Mouse (Mus musculus) heart, adult 18-20 months (tissue): Measurements from ENCODE around the gene Vamp3. TPM values are rescaled to one million over a fixed set of nuclear protein-coding genes. Genes with fewer than 3 reads are reported as not detected.

Experiments
- DNase-seq, 2 experiments: peaks; one replicate each; pipeline ENCODE4 v3.0.0; 2021 to 2022; ENCODE audit warnings: mixed read lengths in 1 of 2
- long read RNA-seq, 2 experiments: library from polyadenylated mRNA; stranded (forward); transcript quantifications; one replicate each; pipeline ENCODE4 v2.0.0; 2021
- total RNA-seq, 2 experiments: library from RNA; stranded (reverse); gene quantifications; 2 replicates each; pipeline ENCODE4 v1.2.3; 2021

Vamp3 gene
- 10 to 100 TPM; 53.4 to 62.2 TPM for total RNA-seq
- long read RNA-seq, experiment 1, transcript Vamp3-201 (5 exons, 2,120 nt), result major isoform, 54 of 69 reads
- long read RNA-seq, experiment 1, partial matches to known transcripts, result 1 of 69 reads
- long read RNA-seq, experiment 1, other reads (novel, unspliced or antisense), result 14 of 69 reads
- long read RNA-seq, experiment 2, transcript Vamp3-201 (5 exons, 2,120 nt), result major isoform, 19 of 31 reads
- long read RNA-seq, experiment 2, partial matches to known transcripts, result 0 of 31 reads
- long read RNA-seq, experiment 2, other reads (novel, unspliced or antisense), result 12 of 31 reads

- DNase-seq, result peak; percentile 98 to 99
Observed at GRCm38 (mm10) chr4:151057347-151058321, at the start of gene Vamp3. Vamp3 (minus strand) TSS chr4:151057963.

GRCm38 (mm10) chr4:151106468-151106867 lies 48.7 kb upstream of the Vamp3 start:
- no peak for DNase-seq

- DNase-seq, result no peak
Observed at GRCm38 (mm10) chr4:151105886-151106285, 48.1 kb upstream of the Vamp3 start.

- DNase-seq, result no peak
Observed at GRCm38 (mm10) chr4:151104147-151104546, 46.4 kb upstream of the Vamp3 start.

- DNase-seq, result no peak
Observed at GRCm38 (mm10) chr4:151103646-151104045, 45.9 kb upstream of the Vamp3 start.

- peak in 1 of 2 experiments; percentile 71 for DNase-seq
Observed at GRCm38 (mm10) chr4:151097104-151097438, 39.3 kb upstream of the Vamp3 start.

- DNase-seq, result peak; percentile 65 to 77
Observed at GRCm38 (mm10) chr4:151096334-151097103, 38.8 kb upstream of the Vamp3 start.

- DNase-seq, result peak in 1 of 2 experiments; percentile 52
Observed at GRCm38 (mm10) chr4:151095207-151095606, 37.4 kb upstream of the Vamp3 start.

- no peak for DNase-seq
Observed at GRCm38 (mm10) chr4:151089270-151089669, 31.5 kb upstream of the Vamp3 start, which contains the start of gene Gm13090. Gm13090 (plus strand) TSS chr4:151089570.

GRCm38 (mm10) chr4:151088819-151089218 lies 31.1 kb upstream of the Vamp3 start:
- DNase-seq, result peak; percentile 56 to 76

- no peak for DNase-seq
Observed at GRCm38 (mm10) chr4:151087358-151087757, 29.6 kb upstream of the Vamp3 start.

GRCm38 (mm10) chr4:151083027-151083426 lies 25.3 kb upstream of the Vamp3 start:
- peak; percentile 55 to 76 for DNase-seq

- DNase-seq, result no peak
Observed at GRCm38 (mm10) chr4:151081977-151082376, 24.2 kb upstream of the Vamp3 start.

- DNase-seq, result no peak
Observed at GRCm38 (mm10) chr4:151081355-151081754, 23.6 kb upstream of the Vamp3 start.

- DNase-seq, result no peak
Observed at GRCm38 (mm10) chr4:151074817-151075216, 17.1 kb upstream of the Vamp3 start.

GRCm38 (mm10) chr4:151073108-151073744 lies 15.5 kb upstream of the Vamp3 start:
- peak; percentile 72 to 89 for DNase-seq

- DNase-seq, result no peak
Observed at GRCm38 (mm10) chr4:151070962-151071361, 13.2 kb upstream of the Vamp3 start.

GRCm38 (mm10) chr4:151068751-151069150 lies 11.0 kb upstream of the Vamp3 start:
- DNase-seq, result no peak

GRCm38 (mm10) chr4:151059566-151059965 lies 1.8 kb upstream of the Vamp3 start:
- no peak for DNase-seq

GRCm38 (mm10) chr4:151058634-151059033 lies 871 bp upstream of the Vamp3 start:
- no peak for DNase-seq

GRCm38 (mm10) chr4:151051162-151051561 lies 6.6 kb downstream of the Vamp3 start:
- DNase-seq, result no peak

- no peak for DNase-seq
Observed at GRCm38 (mm10) chr4:151046524-151046923, 11.2 kb downstream of the Vamp3 start.
